Mouse (Mus musculus) small intestine, adult 2 months (tissue): ENCODE results near the gene Alox12b. TPM values are rescaled to one million over a fixed set of nuclear protein-coding genes. Genes with fewer than 3 reads are reported as not detected.
A peak's percentile ranks its signal among the peaks of the same experiment; 100 is the strongest.

Source experiments
- H3K27ac ChIP-seq: fragments of 200-500 bp; 2 replicates; pipeline ENCODE4 v1.5.1; 2012; ENCODE audit warnings: low read depth, low read length, control low read depth, inconsistent platforms; ENCODE audit not compliant: insufficient read depth
- H3K27me3 ChIP-seq: fragments of 200-500 bp; 2 replicates; pipeline ENCODE4 v1.6.1; 2012; ENCODE audit warnings: mild to moderate bottlenecking, moderate library complexity, low read length, inconsistent platforms; ENCODE audit not compliant: control insufficient read depth, insufficient read depth
- H3K36me3 ChIP-seq: fragments of 200-500 bp; 2 replicates; pipeline ENCODE4 v1.6.1; 2012; ENCODE audit warnings: mild to moderate bottlenecking, low read length, control low read depth, inconsistent platforms; ENCODE audit not compliant: control insufficient read depth, insufficient read depth
- H3K4me1 ChIP-seq: fragments of 200-500 bp; 2 replicates; pipeline ENCODE4 v1.6.1; 2012; ENCODE audit warnings: low read length, inconsistent platforms, mixed read lengths; ENCODE audit not compliant: control insufficient read depth, insufficient read depth, insufficient read length
- H3K4me3 ChIP-seq: fragments of 200-500 bp; 2 replicates; pipeline ENCODE4 v1.5.1; 2012; ENCODE audit warnings: low read depth, mild to moderate bottlenecking, control low read depth, inconsistent platforms, low read length, moderate library complexity
- CTCF ChIP-seq: fragments of 200-500 bp; IDR thresholded peaks from 2 replicates; pipeline ENCODE4 v1.5.1; 2012; ENCODE audit warnings: low read depth, mild to moderate bottlenecking, control low read depth, inconsistent platforms, low read length, moderate library complexity, mixed read lengths; ENCODE audit not compliant: insufficient replicate concordance, insufficient read length; ENCODE audit errors: extremely low read depth
- POLR2A ChIP-seq: fragments of 200-500 bp; IDR thresholded peaks from 2 replicates; pipeline ENCODE4 v1.6.1; 2012; ENCODE audit warnings: low read depth, mild to moderate bottlenecking, control low read depth, inconsistent platforms, low read length, moderate library complexity
- WGBS: fragments of 180-500 bp; shearing (Covaris S2); methylation state at CpG from one replicate; pipeline ENCODE4 v1.1.7; 2018; 5-methylcytosine and 5-hydroxymethylcytosine counted together
- polyA plus RNA-seq: library from polyadenylated mRNA; depleted of rRNA; stranded (reverse); fragments of >200 nt; gene quantifications from 2 replicates; pipeline ENCODE4 v1.2.3, GENCODE M21; 2012

The Alox12b gene
- polyA plus RNA-seq, 1 experiment = not detected

DNA sequence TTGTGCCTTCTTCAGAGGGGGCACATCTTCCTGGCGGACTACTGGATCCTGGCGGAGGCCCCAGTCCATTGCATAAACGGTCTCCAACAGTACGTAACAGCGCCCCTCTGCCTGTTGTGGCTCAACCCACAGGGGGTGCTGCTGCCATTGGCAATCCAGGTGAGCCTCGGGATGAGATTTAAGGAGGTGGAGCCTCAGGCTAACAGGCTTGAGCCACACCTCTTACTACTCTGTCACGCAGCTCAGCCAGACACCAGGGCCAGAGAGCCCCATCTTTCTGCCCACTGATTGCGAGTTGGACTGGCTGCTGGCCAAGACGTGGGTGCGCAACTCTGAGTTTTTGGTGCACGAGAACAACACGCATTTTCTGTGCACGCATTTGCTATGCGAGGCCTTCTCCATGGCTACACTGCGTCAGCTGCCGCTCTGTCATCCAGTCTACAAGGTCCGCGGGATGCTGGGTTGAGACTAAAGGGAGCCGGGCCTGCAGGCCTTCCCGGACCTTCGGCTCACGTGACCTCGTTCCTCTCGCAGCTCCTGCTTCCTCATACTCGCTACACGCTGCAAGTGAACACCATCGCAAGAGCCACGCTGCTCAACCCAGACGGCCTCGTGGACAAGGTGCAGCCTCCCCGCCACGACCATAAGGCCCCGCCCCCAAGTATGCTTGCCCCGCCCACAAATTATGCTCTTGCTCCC is 22.7 kb upstream of the Alox12b start:
- H3K27ac ChIP-seq = no peak overlapping the region
- no peaks in the 10 kb centered on the region for H3K36me3 ChIP-seq
- H3K27me3 ChIP-seq = no peaks in the 10 kb centered on the region
- peak; percentile 28; the same call in 1 of the 2 replicates for TF ChIP-seq CTCF
- TF ChIP-seq POLR2A = no peak
- H3K4me1 ChIP-seq = peaks cover 11% of the 10 kb centered on the region
- WGBS = 3% methylated on average over 34 of the region's 34 CpGs
- H3K4me3 ChIP-seq = peak overlapping the region; percentile 66

- Histone ChIP-seq H3K4me1 (peaks cover 11% of the 10 kb centered on the region), H3K27ac (no peak overlapping the region), H3K27me3 (no peaks in the 10 kb centered on the region), H3K36me3 (no peaks in the 10 kb centered on the region), H3K4me3 (peak overlapping the region; percentile 66)
- TF ChIP-seq CTCF = no peak
- TF ChIP-seq POLR2A = no peak
- 42% methylated on average over 8 of the region's 8 CpGs for WGBS
These were observed 22.2 kb upstream of the Alox12b start for GRCm38 (mm10) chr11:69134622-69134968.

- no peak for TF ChIP-seq CTCF
- no peak for TF ChIP-seq POLR2A
- 83% methylated on average over 6 of the region's 6 CpGs for WGBS
- H3K27me3 ChIP-seq = no peaks in the 10 kb centered on the region
- H3K36me3 ChIP-seq = no peaks in the 10 kb centered on the region
- peaks cover 11% of the 10 kb centered on the region for H3K4me1 ChIP-seq
- H3K4me3 ChIP-seq = no peak overlapping the region
- no peak overlapping the region for H3K27ac ChIP-seq
These were observed 21.4 kb upstream of the Alox12b start for GRCm38 (mm10) chr11:69135361-69135760.

- Histone ChIP-seq H3K4me3 (no peak overlapping the region), H3K36me3 (no peaks in the 10 kb centered on the region), H3K27me3 (peaks cover 5% of the 10 kb centered on the region; the same call in 1 of the 2 replicates), H3K4me1 (no peaks in the 10 kb centered on the region), H3K27ac (no peak overlapping the region)
- WGBS = 75% methylated on average over 7 of the region's 7 CpGs
- TF ChIP-seq POLR2A = no peak
These were observed 9.2 kb upstream of the Alox12b start for GRCm38 (mm10) chr11:69147546-69147945.

- TF ChIP-seq POLR2A (no peak), CTCF (no peak)
These were observed 8.3 kb upstream of the Alox12b start for GRCm38 (mm10) chr11:69148451-69148960.

GRCm38 (mm10) chr11:69149728-69150127 is 7.1 kb upstream of the Alox12b start:
- Histone ChIP-seq H3K27ac (no peak overlapping the region), H3K4me1 (no peaks in the 10 kb centered on the region), H3K27me3 (peaks cover 5% of the 10 kb centered on the region; the same call in 1 of the 2 replicates), H3K4me3 (no peak overlapping the region), H3K36me3 (no peaks in the 10 kb centered on the region)
- WGBS = 77% methylated on average over 6 of the region's 6 CpGs
- no peak for TF ChIP-seq CTCF
- no peak for TF ChIP-seq POLR2A

More at GRCm38 (mm10) chr11:69148451-69148960, 8.3 kb upstream of the Alox12b start:
- no peaks in the 10 kb centered on the region for H3K36me3 ChIP-seq
- WGBS = 85% methylated on average over 5 of the region's 5 CpGs
- H3K4me1 ChIP-seq = no peaks in the 10 kb centered on the region
- H3K4me3 ChIP-seq = no peak overlapping the region
- H3K27me3 ChIP-seq = peaks cover 5% of the 10 kb centered on the region; the same call in 1 of the 2 replicates
- no peak overlapping the region for H3K27ac ChIP-seq

DNA sequence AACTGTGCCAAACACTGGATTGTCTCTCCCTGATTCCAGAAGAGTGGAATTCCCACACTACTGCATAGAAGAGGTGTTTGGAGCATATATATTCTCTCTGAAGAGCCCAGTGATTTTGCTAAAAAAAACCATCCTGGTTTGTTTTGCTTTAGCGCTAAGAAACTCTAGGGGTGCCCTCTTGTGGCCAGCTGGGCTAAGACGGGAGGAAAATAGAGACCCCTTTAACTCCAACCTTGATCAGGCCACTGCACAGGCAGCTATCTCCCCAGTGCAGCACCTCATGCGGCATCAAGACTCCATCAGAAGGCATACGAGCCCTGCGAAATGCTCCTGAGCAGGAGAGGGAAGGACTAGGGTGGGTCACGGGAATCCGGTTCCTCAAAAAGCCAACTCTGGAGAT is 6.3 kb upstream of the Alox12b start:
- Histone ChIP-seq H3K4me3 (peak overlapping the region; percentile 7), H3K36me3 (no peaks in the 10 kb centered on the region), H3K27ac (no peak overlapping the region), H3K27me3 (peaks cover 5% of the 10 kb centered on the region; the same call in 1 of the 2 replicates), H3K4me1 (no peaks in the 10 kb centered on the region)
- peak; percentile 57; the same call in 1 of the 2 replicates for TF ChIP-seq CTCF
- TF ChIP-seq POLR2A = no peak
- 4% methylated on average over 7 of the region's 7 CpGs for WGBS
